Mouse (Mus musculus): ENCODE data around the gene Gm47283. TPM values are rescaled to one million over a fixed set of nuclear protein-coding genes. Genes with fewer than 3 reads are reported as not detected.
"Not testable (repeated sequence)": the region's sequence is repeated elsewhere in the genome, so short reads cannot be mapped to it uniquely, and the experiment has no call there.

Gene Gm47283
- not detected in 2 replicates for polyA plus RNA-seq (2015; fragmentation: Nextera tagmentation; extraction: Ambion mirVana)

- DNase-seq (ENCODE audit: low spot score): not testable (repeated sequence)
Measured at GRCm38 (mm10) chrY:90784438-90784837, at the start of gene Gm47283. TSS of gene Gm47283 (plus strand) at chrY:90784738.

DNA sequence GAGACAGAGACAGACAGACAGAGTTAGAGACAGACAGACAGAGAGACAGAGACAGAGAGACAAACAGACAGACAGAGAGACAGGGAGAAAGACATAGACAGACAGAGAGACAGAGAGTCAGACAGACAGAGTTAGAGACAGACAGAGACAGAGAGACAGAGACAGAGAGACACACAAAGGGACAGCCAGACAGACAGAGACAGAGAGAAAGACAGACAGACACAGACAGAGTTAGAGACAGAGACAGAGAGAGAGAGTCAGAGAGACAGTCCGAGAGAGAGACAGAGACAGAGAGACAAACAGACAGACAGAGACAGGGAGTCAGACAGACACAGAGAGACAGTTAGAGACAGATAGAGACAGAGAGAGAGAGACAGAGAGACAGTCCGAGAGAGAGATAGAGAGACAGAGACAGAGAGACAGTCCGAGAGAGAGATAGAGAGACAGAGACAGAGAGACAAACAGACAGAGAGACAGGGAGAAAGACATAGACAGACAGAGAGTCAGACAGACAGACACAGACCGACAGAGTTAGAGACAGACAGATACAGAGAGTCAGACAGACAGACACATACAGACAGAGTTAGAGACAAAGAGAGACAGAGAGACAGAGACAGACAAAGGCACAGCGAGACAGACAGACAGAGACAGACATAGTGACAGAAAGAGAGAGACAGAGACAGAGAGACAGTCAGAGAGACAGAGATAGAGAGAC is 49.2 kb upstream of the Gm47283 start:
- not testable (repeated sequence) for DNase-seq (ENCODE audit: low spot score)

GRCm38 (mm10) chrY:90736217-90737000 is 48.1 kb upstream of the Gm47283 start:
- not testable (repeated sequence) for DNase-seq (ENCODE audit: low spot score)

- DNase-seq (ENCODE audit: low spot score): no peak
Measured at GRCm38 (mm10) chrY:90737606-90738430, 46.7 kb upstream of the Gm47283 start.

GRCm38 (mm10) chrY:90738431-90738680 is 46.2 kb upstream of the Gm47283 start:
- no peak for DNase-seq (ENCODE audit: low spot score)

GRCm38 (mm10) chrY:90738841-90739530 is 45.6 kb upstream of the Gm47283 start:
- DNase-seq (ENCODE audit: low spot score): peak; percentile 61

GRCm38 (mm10) chrY:90739531-90740012 is 45.0 kb upstream of the Gm47283 start:
- DNase-seq (ENCODE audit: low spot score): peak; percentile 36

DNA sequence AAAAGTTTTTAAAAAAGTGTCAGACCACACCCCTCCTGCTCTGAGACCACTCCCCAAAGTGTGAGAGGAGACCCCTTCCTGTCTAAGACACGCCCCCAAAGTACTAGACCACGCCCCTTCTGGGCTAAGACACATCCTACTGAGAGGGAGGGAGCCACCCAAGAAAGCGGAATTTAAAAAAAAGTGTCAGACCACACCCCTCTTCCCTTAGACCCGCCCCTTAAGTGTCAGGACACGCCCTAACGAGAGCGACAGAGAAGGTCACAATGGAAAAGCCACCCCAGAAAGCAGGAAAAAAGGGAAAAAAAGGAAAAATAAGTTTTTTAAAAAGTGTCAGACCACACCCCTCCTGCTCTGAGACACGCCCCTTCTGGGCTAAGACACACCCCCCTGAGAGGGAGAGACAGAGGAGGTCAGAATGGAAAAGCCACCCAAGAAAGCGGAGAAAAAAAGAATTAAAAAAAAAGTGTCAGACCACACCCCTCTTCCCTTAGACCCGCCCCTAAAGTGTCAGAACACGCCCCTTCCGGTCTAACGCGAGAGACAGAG is 44.5 kb upstream of the Gm47283 start:
- peak; percentile 64 for DNase-seq (ENCODE audit: low spot score)

GRCm38 (mm10) chrY:90741006-90741405 is 43.5 kb upstream of the Gm47283 start:
- peak; percentile 73 for DNase-seq (ENCODE audit: low spot score)

GRCm38 (mm10) chrY:90741452-90742260 is 42.9 kb upstream of the Gm47283 start:
- DNase-seq (ENCODE audit: low spot score): peak; percentile 35

DNA sequence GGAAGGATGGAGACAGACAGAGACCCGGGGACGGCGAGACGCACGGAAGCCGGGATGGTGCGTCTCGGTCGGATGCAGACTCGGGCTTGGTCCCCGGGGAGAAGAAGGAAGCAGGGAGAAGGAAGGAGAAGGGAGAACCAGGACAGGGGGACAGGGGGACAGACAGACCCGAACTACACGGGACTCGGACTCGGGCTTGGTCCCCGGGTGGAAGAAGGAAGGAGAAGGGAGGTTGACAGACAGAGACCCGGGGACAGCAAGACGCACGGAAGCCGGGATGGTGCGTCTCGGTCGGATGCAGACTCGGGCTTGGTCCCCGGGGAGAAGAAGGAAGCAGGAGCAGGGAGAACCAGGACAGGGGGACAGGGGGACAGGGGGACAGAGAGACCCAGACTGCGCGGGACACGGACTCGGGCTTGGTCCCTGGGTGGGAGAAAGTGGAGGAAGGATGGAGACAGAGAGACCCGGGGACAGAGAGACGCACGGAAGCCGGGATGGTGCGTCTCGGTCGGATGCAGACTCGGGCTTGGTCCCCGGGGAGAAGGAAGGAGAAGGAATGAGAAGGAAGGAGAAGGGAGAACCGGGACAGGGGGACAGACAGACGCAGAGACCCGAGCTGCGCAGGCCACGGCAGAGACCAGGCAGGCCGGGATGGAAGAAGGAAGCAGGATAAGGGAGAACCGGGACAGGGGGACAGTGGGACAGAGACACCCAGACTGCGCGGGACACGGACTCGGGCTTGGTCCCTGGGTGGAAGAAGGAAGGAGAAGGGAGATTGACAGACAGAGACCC is 42.1 kb upstream of the Gm47283 start:
- DNase-seq (ENCODE audit: low spot score): peak; percentile 12

GRCm38 (mm10) chrY:90743053-90743810 is 41.3 kb upstream of the Gm47283 start:
- not testable (repeated sequence) for DNase-seq (ENCODE audit: low spot score)

DNA sequence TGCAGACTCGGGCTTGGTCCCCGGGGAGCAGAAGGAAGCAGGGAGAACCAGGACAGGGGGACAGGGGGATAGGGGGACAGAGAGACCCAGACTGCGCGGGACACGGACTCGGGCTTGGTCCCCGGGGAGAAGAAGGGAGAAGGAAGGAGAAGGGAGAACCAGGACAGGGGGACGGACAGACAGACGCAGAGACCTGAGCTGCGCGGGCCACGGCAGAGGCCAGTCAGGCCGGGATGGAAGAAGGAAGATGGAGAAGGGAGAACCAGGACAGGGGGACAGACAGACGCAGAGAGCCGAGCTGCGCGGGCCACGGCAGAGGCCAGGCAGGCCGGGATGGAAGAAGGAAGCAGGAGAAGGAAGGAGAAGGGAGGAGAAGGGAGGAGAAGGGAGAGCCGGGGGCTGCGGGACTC is 40.7 kb upstream of the Gm47283 start:
- no peak for DNase-seq (ENCODE audit: low spot score)

GRCm38 (mm10) chrY:90744381-90744981 is 40.1 kb upstream of the Gm47283 start:
- DNase-seq (ENCODE audit: low spot score): peak; percentile 83

DNA sequence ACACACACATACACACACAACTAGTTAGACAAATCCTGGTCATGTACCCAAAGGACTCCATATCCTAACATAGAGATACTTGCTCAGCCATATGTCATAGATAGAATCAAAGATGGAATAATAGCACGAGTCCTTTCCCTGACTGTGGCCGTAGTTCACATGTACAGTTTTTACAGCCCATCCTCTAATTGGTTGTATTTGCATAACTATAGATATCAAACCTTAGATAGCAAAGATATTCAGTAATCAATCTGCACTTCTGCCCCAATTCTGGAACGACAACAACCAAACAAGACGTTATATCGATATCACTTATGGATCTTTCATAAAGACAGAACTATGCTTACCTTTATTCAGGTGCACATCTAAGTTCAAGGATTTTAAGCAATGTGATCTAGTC is 39.3 kb upstream of the Gm47283 start:
- peak; percentile 16 for DNase-seq (ENCODE audit: low spot score)

- DNase-seq (ENCODE audit: low spot score): not testable (repeated sequence)
Measured at GRCm38 (mm10) chrY:90754721-90755120, 29.8 kb upstream of the Gm47283 start, which contains the start of gene Gm21860. TSS of gene Gm21860 (minus strand) at chrY:90754821.

- not testable (repeated sequence) for DNase-seq (ENCODE audit: low spot score)
Measured at GRCm38 (mm10) chrY:90839077-90839476, 54.5 kb downstream of the Gm47283 start, which contains the start of gene Gm21748. TSS of gene Gm21748 (minus strand) at chrY:90839177.

Data from thymus, postnatal 0 days (tissue).